8 mouse cellular contexts compared by ENCODE assay signal in genomic region chr15:93594888-93595698, GRCm38 (mm10). TPM values are rescaled to one million over a fixed set of nuclear protein-coding genes. Genes with fewer than 3 reads are reported as not detected.
A peak's percentile ranks its signal among the peaks of the same experiment; 100 is the strongest.
DNase-seq lines count a peak whose midpoint lies in the region; ATAC-seq and TF ChIP-seq lines count a peak whose summit lies in the region.

No protein-coding gene starts in this region.

- WGBS in embryonic facial prominence, embryonic 13.5 days: under 1% methylated on average over 63 of the region's 64 CpGs
- under 1% methylated on average over 63 of the region's 64 CpGs for WGBS in heart, embryonic 14.5 days
- WGBS in kidney, postnatal 0 days: under 1% methylated on average over 64 of the region's 64 CpGs
- WGBS in liver, embryonic 16.5 days (ENCODE audit: insufficient replicate concordance): under 1% methylated on average over 64 of the region's 64 CpGs
- under 1% methylated on average over 64 of the region's 64 CpGs for WGBS in neural tube, embryonic 15.5 days

- no peaks in the 10 kb centered on the region for H3K27me3 ChIP-seq in embryonic facial prominence, embryonic 13.5 days
- H3K27me3 ChIP-seq in heart, embryonic 14.5 days (ENCODE audit: control insufficient read depth, insufficient read depth, low read length): no peaks in the 10 kb centered on the region
- H3K27me3 ChIP-seq in kidney, postnatal 0 days (ENCODE audit: insufficient read depth, low read length): no peaks in the 10 kb centered on the region
- no peaks in the 10 kb centered on the region for H3K27me3 ChIP-seq in liver, embryonic 16.5 days (ENCODE audit: control insufficient read depth, insufficient read depth, low read depth, low read length)
- H3K27me3 ChIP-seq in neural tube, embryonic 15.5 days (replicated peaks): no peaks in the 10 kb centered on the region

- peak overlapping the region; percentile 98 for H3K27ac ChIP-seq in embryonic facial prominence, embryonic 13.5 days
- peak overlapping the region; percentile 70 to 93 for H3K27ac ChIP-seq in heart, embryonic 14.5 days (replicated peaks in 1 of 2; ENCODE audit: control insufficient read depth in 1 of 2, insufficient read depth in 1 of 2, low read depth in 2 of 2, low read length in 2 of 2)
- peak overlapping the region; percentile 94 for H3K27ac ChIP-seq in kidney, postnatal 0 days
- peak overlapping the region; percentile 66 for H3K27ac ChIP-seq in liver, embryonic 16.5 days (ENCODE audit: low read length)
- peak overlapping the region; percentile 86 for H3K27ac ChIP-seq in neural tube, embryonic 15.5 days (replicated peaks)

- H3K4me2 ChIP-seq in embryonic facial prominence, embryonic 13.5 days: peak overlapping the region; percentile 81
- peak overlapping the region; percentile 76 for H3K4me2 ChIP-seq in heart, embryonic 14.5 days (ENCODE audit: low read length)
- peak overlapping the region; percentile 90 for H3K4me2 ChIP-seq in kidney, postnatal 0 days (ENCODE audit: low read length)
- peak overlapping the region; percentile 95 for H3K4me2 ChIP-seq in liver, embryonic 16.5 days (ENCODE audit: low read depth, low read length)
- peak overlapping the region; percentile 87 for H3K4me2 ChIP-seq in neural tube, embryonic 15.5 days

- H3K4me3 ChIP-seq in embryonic facial prominence, embryonic 13.5 days: peak overlapping the region; percentile 94
- peak overlapping the region; percentile 74 to 95 for H3K4me3 ChIP-seq in heart, embryonic 14.5 days (ENCODE audit: control insufficient read depth in 1 of 2, insufficient read depth in 1 of 2, low read depth in 1 of 2, low read length in 2 of 2)
- peak overlapping the region; percentile 87 for H3K4me3 ChIP-seq in kidney, postnatal 0 days (replicated peaks; ENCODE audit: low read depth, low read length)
- H3K4me3 ChIP-seq in liver, embryonic 16.5 days (ENCODE audit: low read depth, low read length): peak overlapping the region; percentile 77
- peak overlapping the region; percentile 62 for H3K4me3 ChIP-seq in neural tube, embryonic 15.5 days (replicated peaks)

- peak; percentile 34; the same call in 1 of the 2 replicates for TF ChIP-seq CTCF in kidney, postnatal 0 days (IDR thresholded peaks at IDR 0.05; ENCODE audit: low read depth)

- H3K9me3 ChIP-seq in embryonic facial prominence, embryonic 13.5 days: no peaks in the 10 kb centered on the region
- no peaks in the 10 kb centered on the region for H3K9me3 ChIP-seq in heart, embryonic 14.5 days (ENCODE audit: control insufficient read depth, low read length)
- no peaks in the 10 kb centered on the region for H3K9me3 ChIP-seq in kidney, postnatal 0 days (replicated peaks; ENCODE audit: low read length)
- H3K9me3 ChIP-seq in liver, embryonic 16.5 days (replicated peaks; ENCODE audit: control insufficient read depth, low read length): no peaks in the 10 kb centered on the region
- H3K9me3 ChIP-seq in neural tube, embryonic 15.5 days (replicated peaks): no peaks in the 10 kb centered on the region

- H3K9ac ChIP-seq in embryonic facial prominence, embryonic 13.5 days: peak overlapping the region; percentile 98
- peak overlapping the region; percentile 98 for H3K9ac ChIP-seq in heart, embryonic 14.5 days (ENCODE audit: low read length)
- peak overlapping the region; percentile 92 for H3K9ac ChIP-seq in kidney, postnatal 0 days (ENCODE audit: low read depth, low read length)
- H3K9ac ChIP-seq in liver, embryonic 16.5 days (ENCODE audit: low read depth, low read length): peak overlapping the region; percentile 75
- peak overlapping the region; percentile 69 for H3K9ac ChIP-seq in neural tube, embryonic 15.5 days (replicated peaks)

- H3K36me3 ChIP-seq in embryonic facial prominence, embryonic 13.5 days: no peaks in the 10 kb centered on the region
- H3K36me3 ChIP-seq in heart, embryonic 14.5 days (ENCODE audit: control insufficient read depth, insufficient read depth, low read length): no peaks in the 10 kb centered on the region
- H3K36me3 ChIP-seq in kidney, postnatal 0 days (ENCODE audit: insufficient read depth, low read length): no peaks in the 10 kb centered on the region
- no peaks in the 10 kb centered on the region for H3K36me3 ChIP-seq in liver, embryonic 16.5 days (ENCODE audit: control insufficient read depth, insufficient read depth)
- no peaks in the 10 kb centered on the region for H3K36me3 ChIP-seq in neural tube, embryonic 15.5 days

- peak; percentile 50 for ATAC-seq in embryonic facial prominence, embryonic 13.5 days (ENCODE audit: insufficient number of reproducible peaks, insufficient read depth, low FRiP score, low TSS enrichment, low read depth)
- peak; percentile 48 for ATAC-seq in heart, embryonic 14.5 days (ENCODE audit: insufficient number of reproducible peaks, insufficient read depth, low FRiP score, low read depth)
- peak; percentile 50 for ATAC-seq in kidney, postnatal 0 days (replicated peaks; ENCODE audit: low FRiP score, low read depth)
- ATAC-seq in liver, embryonic 16.5 days (ENCODE audit: low read depth): peak; percentile 17
- ATAC-seq in neural tube, embryonic 15.5 days (ENCODE audit: low FRiP score): peak; percentile 70

- peaks cover 41% of the 10 kb centered on the region for H3K4me1 ChIP-seq in embryonic facial prominence, embryonic 13.5 days
- H3K4me1 ChIP-seq in heart, embryonic 14.5 days (ENCODE audit: control insufficient read depth in 2 of 2, insufficient read depth in 2 of 2, low read length in 2 of 2): peaks cover 8 to 44% of the 10 kb centered on the region in 2 experiments
- peaks cover 12% of the 10 kb centered on the region; the same call in 1 of the 2 replicates for H3K4me1 ChIP-seq in kidney, postnatal 0 days (replicated peaks; ENCODE audit: insufficient read depth, low read length)
- peaks cover 36% of the 10 kb centered on the region for H3K4me1 ChIP-seq in liver, embryonic 16.5 days (ENCODE audit: control insufficient read depth, low read depth, low read length)
- peaks cover 45% of the 10 kb centered on the region for H3K4me1 ChIP-seq in neural tube, embryonic 15.5 days

- DNase-seq in CD4-positive, CD25-positive, alpha-beta regulatory T cell, adult 2 months (ENCODE audit: low read depth, low spot score): peak; percentile 61
- peak; percentile 85 for DNase-seq in adrenal gland, postnatal 14 days
- DNase-seq in kidney, postnatal 0 days (ENCODE audit: low spot score): peak; percentile 76
- peak; percentile 19 to 38 for DNase-seq in urinary bladder, postnatal 36 days (ENCODE audit: low spot score in 2 of 2)

RNA-seq across cellular contexts. Expression of gene Prickle1, which starts 0.6 kb away (rescaled TPM):
- 22.2 and 26.0 TPM in 2 replicates for total RNA-seq in adrenal gland, postnatal 14 days (2021)
- polyA plus RNA-seq in embryonic facial prominence, embryonic 13.5 days (2015; fragmentation: Nextera tagmentation; extraction: Ambion mirVana): 46.5 and 58.2 TPM in 2 replicates
- 40.4 and 40.6 TPM in 2 replicates for polyA plus RNA-seq in heart, embryonic 14.5 days (2014; fragmentation: Nextera tagmentation; extraction: Ambion mirVana)
- polyA plus RNA-seq in kidney, postnatal 0 days (2015; fragmentation: Nextera tagmentation; extraction: Ambion mirVana): 19.8 and 20.7 TPM in 2 replicates
- 2.6 and 2.9 TPM in 2 replicates for polyA plus RNA-seq in liver, embryonic 16.5 days (2015; fragmentation: Nextera tagmentation; extraction: Ambion mirVana)
- polyA plus RNA-seq in neural tube, embryonic 15.5 days (2015; fragmentation: Nextera tagmentation; extraction: Ambion mirVana): 22.8 and 27.5 TPM in 2 replicates

Comparison
In these comparisons a context has a peak if more than half of its experiments do, and no peak if none do; other contexts are left out.
1. Peak in every context shown above with its lines: DNase-seq, ATAC-seq, H3K4me3 ChIP-seq and H3K27ac ChIP-seq.
2. DNase-seq: peak in every context shown above with its lines; median percentile 85 in adrenal gland, postnatal 14 days; 76 in kidney, postnatal 0 days; 61 in CD4-positive, CD25-positive, alpha-beta regulatory T cell, adult 2 months; 28 in urinary bladder, postnatal 36 days.
3. ATAC-seq: peak in every context shown above with its lines; median percentile 70 in neural tube, embryonic 15.5 days; 50 in embryonic facial prominence, embryonic 13.5 days; 50 in kidney, postnatal 0 days; 48 in heart, embryonic 14.5 days; 17 in liver, embryonic 16.5 days.